Mouse (Mus musculus): ENCODE results near the gene Dennd1b. TPM values are rescaled to one million over a fixed set of nuclear protein-coding genes. Genes with fewer than 3 reads are reported as not detected.
A peak's percentile ranks its signal among the peaks of the same experiment; 100 is the strongest.

Gene Dennd1b
- polyA plus RNA-seq, 1 experiment from 2014 or later: 7.9 TPM

- H3K27ac ChIP-seq: no peak overlapping the region
- H3K36me3 ChIP-seq (replicated peaks): no peaks in the 10 kb centered on the region
- no peak for DNase-seq (ENCODE audit: extremely low spot score, low spot score)
- H3K4me1 ChIP-seq: peaks cover 12% of the 10 kb centered on the region; the same call in 1 of the 2 replicates
- no peaks in the 10 kb centered on the region for H3K27me3 ChIP-seq (ENCODE audit: poor library complexity, severe bottlenecking)
- 92% methylated on average over 1 of the region's 1 CpGs for WGBS
- H3K4me3 ChIP-seq: no peak overlapping the region
- H3K9me3 ChIP-seq: no peaks in the 10 kb centered on the region
Measured at GRCm38 (mm10) chr1:139077989-139078388, 114.8 kb downstream of the Dennd1b start.

DNA sequence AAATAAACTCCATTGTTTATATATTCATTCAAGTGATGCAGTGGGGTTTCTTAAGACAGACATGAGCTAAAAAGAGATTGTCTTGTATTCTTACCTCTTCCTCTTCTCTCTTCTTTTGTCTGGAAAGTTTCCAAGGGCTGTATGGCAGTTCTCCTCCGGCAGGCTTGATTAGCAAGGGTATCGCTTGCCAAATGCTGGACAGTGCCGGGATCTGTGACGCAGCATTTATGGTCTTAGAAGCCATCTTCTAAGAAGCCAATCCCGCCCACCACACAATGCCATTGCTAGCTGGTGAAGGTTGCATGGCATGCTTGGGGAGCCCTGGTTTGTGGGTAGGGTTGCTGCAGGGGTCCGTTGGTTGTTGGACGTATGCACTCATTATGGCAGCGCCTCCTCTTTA is 115.8 kb downstream of the Dennd1b start:
- Histone ChIP-seq H3K36me3 (replicated peaks) (no peaks in the 10 kb centered on the region), H3K4me1 (peaks cover 12% of the 10 kb centered on the region; the same call in 1 of the 2 replicates), H3K4me3 (no peak overlapping the region), H3K27ac (no peak overlapping the region), H3K9me3 (no peaks in the 10 kb centered on the region), H3K27me3 (ENCODE audit: poor library complexity, severe bottlenecking) (no peaks in the 10 kb centered on the region)
- WGBS: 90% methylated on average over 8 of the region's 8 CpGs
- no peak for DNase-seq (ENCODE audit: extremely low spot score, low spot score)

DNA sequence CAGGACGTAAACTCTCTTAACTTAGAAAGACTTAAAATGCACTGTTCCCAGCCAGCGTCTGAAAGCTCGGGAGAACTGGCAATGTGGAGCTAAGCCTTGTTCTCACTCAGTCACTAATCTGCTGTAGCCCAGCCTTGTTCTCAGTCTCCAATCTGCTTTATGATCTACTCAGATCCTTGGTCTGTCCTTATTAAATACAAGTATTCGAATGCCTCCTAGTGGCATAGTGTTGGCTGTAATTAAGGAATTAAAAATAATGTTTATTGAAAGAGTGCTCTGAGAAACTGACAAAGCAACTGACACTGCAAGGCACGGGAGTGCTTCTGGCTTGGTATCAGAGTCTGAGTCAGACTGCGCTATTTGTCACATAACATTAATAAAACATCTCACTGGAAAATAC is 116.3 kb downstream of the Dennd1b start:
- no peak overlapping the region for H3K4me3 ChIP-seq
- no peaks in the 10 kb centered on the region for H3K36me3 ChIP-seq (replicated peaks)
- DNase-seq (ENCODE audit: extremely low spot score, low spot score): no peak
- H3K9me3 ChIP-seq: no peaks in the 10 kb centered on the region
- peaks cover 12% of the 10 kb centered on the region; the same call in 1 of the 2 replicates for H3K4me1 ChIP-seq
- H3K27ac ChIP-seq: no peak overlapping the region
- WGBS: 77% methylated on average over 6 of the region's 6 CpGs
- H3K27me3 ChIP-seq (ENCODE audit: poor library complexity, severe bottlenecking): no peaks in the 10 kb centered on the region

DNA sequence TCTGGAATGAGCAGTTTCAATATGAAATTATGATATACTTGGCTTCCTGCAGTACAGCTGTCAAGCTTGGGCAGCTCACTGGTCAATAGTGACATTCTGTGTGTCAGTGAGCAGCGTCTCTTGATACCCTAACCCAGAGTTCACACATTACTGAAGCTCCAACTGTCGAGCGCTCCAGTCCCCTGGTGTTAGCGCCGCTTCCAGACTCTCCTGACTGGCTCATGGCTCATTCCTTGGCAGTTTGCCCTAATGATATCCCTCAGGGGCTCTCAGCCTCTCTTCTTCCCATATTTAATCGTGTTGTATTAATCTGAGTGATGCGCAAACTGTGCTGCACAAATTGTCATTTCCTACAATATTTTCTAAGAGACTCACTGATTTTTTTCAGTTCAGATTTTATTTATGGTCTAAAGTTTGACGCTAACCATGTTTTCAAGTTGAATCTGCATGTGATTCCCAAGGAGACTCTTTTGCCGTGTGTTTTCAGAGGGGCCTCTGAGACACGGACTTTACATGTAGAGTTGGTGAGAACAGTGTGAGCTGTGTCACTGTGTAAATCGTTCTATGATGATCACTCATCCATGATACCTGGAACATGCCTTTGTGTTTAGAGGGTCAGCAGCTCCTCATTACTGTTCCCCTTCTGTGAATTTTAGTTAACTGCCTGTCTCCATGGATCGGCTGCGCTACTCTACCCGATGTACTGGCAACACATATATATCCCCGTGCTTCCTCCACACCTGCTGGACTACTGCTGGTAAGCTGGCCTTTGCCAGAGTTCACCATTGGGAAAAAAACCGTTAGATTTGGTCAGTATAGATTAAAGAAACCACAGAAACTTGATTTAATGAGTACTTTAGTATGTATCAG is 117.5 kb downstream of the Dennd1b start:
- peaks cover 12% of the 10 kb centered on the region; the same call in 1 of the 2 replicates for H3K4me1 ChIP-seq
- 87% methylated on average over 16 of the region's 16 CpGs for WGBS
- H3K4me3 ChIP-seq: no peak overlapping the region
- H3K27me3 ChIP-seq (ENCODE audit: poor library complexity, severe bottlenecking): no peaks in the 10 kb centered on the region
- H3K9me3 ChIP-seq: no peaks in the 10 kb centered on the region
- no peaks in the 10 kb centered on the region for H3K36me3 ChIP-seq (replicated peaks)
- no peak overlapping the region for H3K27ac ChIP-seq
- no peak for DNase-seq (ENCODE audit: extremely low spot score, low spot score)

- no peaks in the 10 kb centered on the region for H3K36me3 ChIP-seq (replicated peaks)
- H3K4me1 ChIP-seq: peaks cover 12% of the 10 kb centered on the region; the same call in 1 of the 2 replicates
- H3K9me3 ChIP-seq: no peaks in the 10 kb centered on the region
- H3K27me3 ChIP-seq (ENCODE audit: poor library complexity, severe bottlenecking): no peaks in the 10 kb centered on the region
- WGBS: 69% methylated on average over 2 of the region's 2 CpGs
- H3K27ac ChIP-seq: no peak overlapping the region
- H3K4me3 ChIP-seq: no peak overlapping the region
- DNase-seq (ENCODE audit: extremely low spot score, low spot score): no peak
Measured at GRCm38 (mm10) chr1:139083382-139083781, 120.1 kb downstream of the Dennd1b start.

GRCm38 (mm10) chr1:139087564-139087963 is 124.3 kb downstream of the Dennd1b start:
- H3K36me3 ChIP-seq (replicated peaks): no peaks in the 10 kb centered on the region

GRCm38 (mm10) chr1:139090744-139091143 is 127.5 kb downstream of the Dennd1b start:
- 0 out of 2 replicates have a peak overlapping the region, but pooled peaks have one; percentile 9 for H3K27ac ChIP-seq
- H3K4me3 ChIP-seq: no peak overlapping the region
- H3K27me3 ChIP-seq (ENCODE audit: poor library complexity, severe bottlenecking): no peaks in the 10 kb centered on the region
- H3K36me3 ChIP-seq (replicated peaks): no peaks in the 10 kb centered on the region
- WGBS: 61% methylated on average over 3 of the region's 3 CpGs
- no peak for DNase-seq (ENCODE audit: extremely low spot score, low spot score)
- H3K4me1 ChIP-seq: peaks cover 22% of the 10 kb centered on the region
- H3K9me3 ChIP-seq: no peaks in the 10 kb centered on the region

More at GRCm38 (mm10) chr1:139087564-139087963, 124.3 kb downstream of the Dennd1b start:
- Histone ChIP-seq H3K27ac (no peak overlapping the region), H3K27me3 (ENCODE audit: poor library complexity, severe bottlenecking) (no peaks in the 10 kb centered on the region), H3K9me3 (no peaks in the 10 kb centered on the region), H3K4me3 (no peak overlapping the region), H3K4me1 (peaks cover 18% of the 10 kb centered on the region)
- DNase-seq (ENCODE audit: extremely low spot score, low spot score): no peak
- WGBS: 97% methylated on average over 3 of the region's 3 CpGs

- H3K27ac ChIP-seq: peak overlapping the region; percentile 71; the same call in 1 of the 2 replicates
- DNase-seq (ENCODE audit: extremely low spot score, low spot score): no peak
- no peaks in the 10 kb centered on the region for H3K36me3 ChIP-seq (replicated peaks)
- WGBS: 85% methylated on average over 6 of the region's 6 CpGs
- peaks cover 22% of the 10 kb centered on the region for H3K4me1 ChIP-seq
- no peak overlapping the region for H3K4me3 ChIP-seq
- H3K9me3 ChIP-seq: no peaks in the 10 kb centered on the region
- no peaks in the 10 kb centered on the region for H3K27me3 ChIP-seq (ENCODE audit: poor library complexity, severe bottlenecking)
Measured at GRCm38 (mm10) chr1:139091701-139092100, 128.5 kb downstream of the Dennd1b start.

GRCm38 (mm10) chr1:139092144-139092543 is 128.9 kb downstream of the Dennd1b start:
- 65% methylated on average over 10 of the region's 10 CpGs for WGBS
- no peaks in the 10 kb centered on the region for H3K27me3 ChIP-seq (ENCODE audit: poor library complexity, severe bottlenecking)

GRCm38 (mm10) chr1:139092722-139093121 is 129.5 kb downstream of the Dennd1b start:
- Histone ChIP-seq H3K9me3 (no peaks in the 10 kb centered on the region), H3K27ac (peak overlapping the region; percentile 71; the same call in 1 of the 2 replicates), H3K36me3 (replicated peaks) (no peaks in the 10 kb centered on the region), H3K4me1 (peaks cover 22% of the 10 kb centered on the region), H3K27me3 (ENCODE audit: poor library complexity, severe bottlenecking) (no peaks in the 10 kb centered on the region), H3K4me3 (no peak overlapping the region)
- DNase-seq (ENCODE audit: extremely low spot score, low spot score): no peak
- WGBS: 74% methylated on average over 4 of the region's 4 CpGs

More at GRCm38 (mm10) chr1:139092144-139092543, 128.9 kb downstream of the Dennd1b start:
- Histone ChIP-seq H3K36me3 (replicated peaks) (no peaks in the 10 kb centered on the region), H3K4me1 (peaks cover 22% of the 10 kb centered on the region), H3K4me3 (no peak overlapping the region), H3K9me3 (no peaks in the 10 kb centered on the region), H3K27ac (peak overlapping the region; percentile 71; the same call in 1 of the 2 replicates)
- no peak for DNase-seq (ENCODE audit: extremely low spot score, low spot score)

GRCm38 (mm10) chr1:139096369-139096768 is 133.1 kb downstream of the Dennd1b start:
- 93% methylated on average over 6 of the region's 6 CpGs for WGBS

DNA sequence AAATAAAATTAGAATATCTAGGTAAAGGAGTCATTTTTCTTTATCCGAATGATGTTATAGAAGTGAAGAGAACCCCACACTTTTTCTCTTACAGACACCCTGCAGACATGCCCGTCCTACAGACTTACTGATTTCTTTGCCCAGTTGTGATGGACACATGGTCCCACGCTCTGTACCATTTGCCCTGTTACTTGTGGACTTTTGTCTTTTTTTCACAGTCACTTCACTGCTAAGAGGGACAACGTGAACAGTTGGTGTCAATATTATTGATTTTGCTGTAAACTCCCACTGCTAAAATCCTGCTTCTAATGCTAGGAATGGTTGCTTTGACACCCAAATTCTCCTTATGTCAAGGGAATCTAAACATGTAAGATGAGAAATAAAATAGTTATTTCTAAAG is 134.9 kb downstream of the Dennd1b start:
- WGBS: 85% methylated on average over 4 of the region's 4 CpGs

More at GRCm38 (mm10) chr1:139096369-139096768, 133.1 kb downstream of the Dennd1b start:
- Histone ChIP-seq H3K27ac (no peak overlapping the region), H3K36me3 (replicated peaks) (no peaks in the 10 kb centered on the region), H3K4me1 (peaks cover 15% of the 10 kb centered on the region), H3K27me3 (ENCODE audit: poor library complexity, severe bottlenecking) (no peaks in the 10 kb centered on the region), H3K4me3 (no peak overlapping the region), H3K9me3 (no peaks in the 10 kb centered on the region)
- DNase-seq (ENCODE audit: extremely low spot score, low spot score): no peak

GRCm38 (mm10) chr1:139101725-139102124 is 138.5 kb downstream of the Dennd1b start:
- no peaks in the 10 kb centered on the region for H3K9me3 ChIP-seq
- H3K27ac ChIP-seq: peak overlapping the region; percentile 35; the same call in 1 of the 2 replicates
- H3K27me3 ChIP-seq (ENCODE audit: poor library complexity, severe bottlenecking): no peaks in the 10 kb centered on the region
- WGBS: 53% methylated on average over 9 of the region's 9 CpGs
- no peaks in the 10 kb centered on the region for H3K4me1 ChIP-seq
- H3K36me3 ChIP-seq (replicated peaks): peaks cover 47% of the 10 kb centered on the region
- no peak for DNase-seq (ENCODE audit: extremely low spot score, low spot score)
- H3K4me3 ChIP-seq: no peak overlapping the region

More for the DNA sequence above, 134.9 kb downstream of the Dennd1b start:
- Histone ChIP-seq H3K27ac (no peak overlapping the region), H3K4me1 (no peaks in the 10 kb centered on the region), H3K9me3 (no peaks in the 10 kb centered on the region), H3K27me3 (ENCODE audit: poor library complexity, severe bottlenecking) (no peaks in the 10 kb centered on the region), H3K4me3 (no peak overlapping the region), H3K36me3 (replicated peaks) (peaks cover 12% of the 10 kb centered on the region)
- no peak for DNase-seq (ENCODE audit: extremely low spot score, low spot score)

Measured in forebrain, embryonic 10.5 days (tissue).